Mouse (Mus musculus): ENCODE data around the gene Epha4. TPM values are rescaled to one million over a fixed set of nuclear protein-coding genes. Genes with fewer than 3 reads are reported as not detected.

Epha4 gene
- total and polyA plus RNA-seq, 3 experiments: 3.9 to 26.0 (median 13.0) TPM

DNA sequence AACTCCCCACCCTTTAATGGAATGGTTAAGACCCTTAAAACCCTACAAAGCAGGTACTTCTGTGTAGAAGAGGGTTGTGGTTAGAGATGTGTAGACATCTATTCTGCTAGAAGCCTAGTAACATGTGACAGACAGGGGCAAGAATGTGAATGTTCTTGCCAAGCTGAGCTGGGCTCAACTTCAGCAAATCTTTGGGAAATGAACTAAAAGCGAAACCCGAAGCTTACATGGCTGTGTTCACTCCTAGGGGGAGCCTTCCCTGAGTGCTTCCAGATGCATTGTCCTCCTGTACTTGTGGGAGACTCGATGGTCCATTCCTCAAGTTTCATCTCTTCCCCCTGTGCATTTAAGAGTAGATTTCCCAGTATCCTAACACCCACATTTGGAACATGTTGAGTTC, 150.3 kb downstream of the Epha4 start:
- H3K27ac ChIP-seq (ENCODE audit: insufficient read depth, low read depth): peak overlapping the region; percentile 19; the same call in 1 of the 2 replicates
- H3K9ac ChIP-seq (ENCODE audit: insufficient read depth, low read depth): no peak overlapping the region
- dilution Hi-C loops (cut with MboI; ENCODE audit: extremely low pct_ligation_motif_present, extremely low pct_unique_long_range_greater_than_20kb, low sequenced_read_pairs): no loop called here
- peak overlapping the region; percentile 51 for H3K4me2 ChIP-seq (ENCODE audit: insufficient read depth, low read depth, poor library complexity, severe bottlenecking)
- in situ Hi-C loops (cut with MboI; ENCODE audit: low pct_ligation_motif_present, low pct_unique_long_range_greater_than_20kb, low sequenced_read_pairs): no loop called here
- H3K36me3 ChIP-seq (replicated peaks in 1 of 2; ENCODE audit: control insufficient read depth in 1 of 2, insufficient read depth in 1 of 2, low read length in 1 of 2): peaks cover 5% of the 10 kb centered on the region in 2 experiments
- peaks cover 7 to 42% of the 10 kb centered on the region in 2 experiments for H3K4me1 ChIP-seq (ENCODE audit: control insufficient read depth in 1 of 2, insufficient read depth in 2 of 2)
- no peaks in the 10 kb centered on the region for H3K79me2 ChIP-seq (replicated peaks; ENCODE audit: control insufficient read depth, extremely low read depth, insufficient read depth, poor library complexity, severe bottlenecking)
- TF ChIP-seq POLR2AphosphoS2 (IDR thresholded peaks at IDR 0.05; ENCODE audit: low read depth, low read length): no peak
- TF ChIP-seq MAX (IDR thresholded peaks at IDR 0.05; ENCODE audit: low read length): no peak
- no peak for TF ChIP-seq RAD21 (IDR thresholded peaks at IDR 0.05; ENCODE audit: low read depth, low read length)
- no peak for TF ChIP-seq IRF4 (IDR thresholded peaks at IDR 0.05; ENCODE audit: low read depth, low read length)
- TF ChIP-seq JUN (IDR thresholded peaks at IDR 0.05; ENCODE audit: insufficient read depth, low read depth, low read length): no peak
- peaks cover 3% of the 10 kb centered on the region for H3K9me3 ChIP-seq (replicated peaks; ENCODE audit: low read length)
- no peaks in the 10 kb centered on the region for H3K27me3 ChIP-seq (replicated peaks)
- no peak for DNase-seq (ENCODE audit: extremely low read depth)
- H3K4me3 ChIP-seq (replicated peaks in 1 of 3; ENCODE audit: low read depth in 2 of 3, low read length in 2 of 3, poor library complexity in 1 of 3): peak overlapping the region in 1 of 3 experiments; percentile 7

DNA sequence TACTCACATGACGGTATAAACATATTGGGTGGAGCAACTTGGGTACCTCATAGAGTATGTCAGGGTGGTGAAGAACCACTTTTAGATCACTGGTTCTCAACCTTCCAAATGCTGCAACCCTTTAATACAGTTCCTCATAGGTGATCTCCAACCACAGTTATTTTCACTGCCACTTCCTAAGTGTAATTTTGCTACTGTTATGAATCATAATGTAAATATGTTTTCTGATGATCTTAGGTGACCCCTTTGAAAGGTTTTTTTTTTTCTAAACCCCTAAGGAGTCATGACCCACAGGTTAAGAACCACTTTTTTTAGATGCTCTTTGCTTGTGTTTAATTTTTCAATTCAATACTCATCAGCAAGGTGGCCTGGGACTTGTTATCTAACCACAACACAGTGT, 151.0 kb downstream of the Epha4 start:
- TF ChIP-seq TCF12 (IDR thresholded peaks at IDR 0.05; ENCODE audit: low read depth, low read length): no peak
- peak; percentile 23; the same call in 1 of the 2 replicates for TF ChIP-seq ETS1 (conservative IDR thresholded peaks at IDR 0.05; ENCODE audit: low read depth, low read length)
- no peak for TF ChIP-seq USF1 (IDR thresholded peaks at IDR 0.05; ENCODE audit: low read depth, low read length)
- no peak for TF ChIP-seq PAX5 (IDR thresholded peaks at IDR 0.05; ENCODE audit: low read length)
- peak; percentile 53; the same call in 1 of the 2 replicates for TF ChIP-seq IRF4 (IDR thresholded peaks at IDR 0.05; ENCODE audit: low read depth, low read length)
- no peak for TF ChIP-seq SMC3 (IDR thresholded peaks at IDR 0.05; ENCODE audit: low read depth, low read length)
- no peak for TF ChIP-seq ELF1 (IDR thresholded peaks at IDR 0.05; ENCODE audit: low read depth, low read length)
- TF ChIP-seq MAFK (IDR thresholded peaks at IDR 0.05; ENCODE audit: insufficient replicate concordance, low read length): 0 out of 2 replicates have a peak, but pooled peaks have one; percentile 32
- TF ChIP-seq JUN (IDR thresholded peaks at IDR 0.05; ENCODE audit: insufficient read depth, low read depth, low read length): 0 out of 2 replicates have a peak, but pooled peaks have one; percentile 15
- TF ChIP-seq JUND (conservative IDR thresholded peaks at IDR 0.05; ENCODE audit: low read depth, low read length): peak; percentile 38; the same call in 1 of the 2 replicates
- TF ChIP-seq POLR2AphosphoS2 (IDR thresholded peaks at IDR 0.05; ENCODE audit: low read depth, low read length): no peak
- no peak for TF ChIP-seq ZC3H11A (IDR thresholded peaks at IDR 0.05; ENCODE audit: low read depth, low read length)
- TF ChIP-seq EP300 (IDR thresholded peaks at IDR 0.05; ENCODE audit: low read length): peak; percentile 65
- TF ChIP-seq MAX (IDR thresholded peaks at IDR 0.05; ENCODE audit: low read length): 0 out of 2 replicates have a peak, but pooled peaks have one; percentile 14
- TF ChIP-seq MAZ (IDR thresholded peaks at IDR 0.05; ENCODE audit: low read depth, low read length): no peak
- TF ChIP-seq ZNF384 (IDR thresholded peaks at IDR 0.05; ENCODE audit: low read depth, low read length): peak; percentile 81
- peak; percentile 38; the same call in 1 of the 2 replicates for TF ChIP-seq MEF2A (IDR thresholded peaks at IDR 0.05; ENCODE audit: borderline replicate concordance, low read depth, low read length)
- no peak for TF ChIP-seq RAD21 (IDR thresholded peaks at IDR 0.05; ENCODE audit: low read depth, low read length)
- TF ChIP-seq GABPA (IDR thresholded peaks at IDR 0.05; ENCODE audit: insufficient replicate concordance, low read depth, low read length): no peak
- TF ChIP-seq BHLHE40 (IDR thresholded peaks at IDR 0.05; ENCODE audit: low read depth, low read length): peak; percentile 31; the same call in 1 of the 2 replicates
- no peak for TF ChIP-seq RCOR1 (conservative IDR thresholded peaks at IDR 0.05; ENCODE audit: low read depth, low read length)
- TF ChIP-seq HCFC1 (IDR thresholded peaks at IDR 0.05; ENCODE audit: low read depth, low read length): no peak
- no peak for TF ChIP-seq USF2 (conservative IDR thresholded peaks at IDR 0.05; ENCODE audit: low read depth, low read length)
- H3K79me2 ChIP-seq (replicated peaks; ENCODE audit: control insufficient read depth, extremely low read depth, insufficient read depth, poor library complexity, severe bottlenecking): no peaks in the 10 kb centered on the region

More for the DNA sequence above, 151.0 kb downstream of the Epha4 start:
- in situ Hi-C loops (cut with MboI; ENCODE audit: low pct_ligation_motif_present, low pct_unique_long_range_greater_than_20kb, low sequenced_read_pairs): no loop called here
- Histone ChIP-seq H3K9ac (ENCODE audit: insufficient read depth, low read depth) (no peak overlapping the region), H3K9me3 (replicated peaks; ENCODE audit: low read length) (peaks cover 3% of the 10 kb centered on the region), H3K4me1 (ENCODE audit: control insufficient read depth in 1 of 2, insufficient read depth in 2 of 2) (peaks cover 7 to 36% of the 10 kb centered on the region in 2 experiments), H3K27ac (ENCODE audit: insufficient read depth, low read depth) (no peak overlapping the region), H3K4me2 (ENCODE audit: insufficient read depth, low read depth, poor library complexity, severe bottlenecking) (peak overlapping the region; percentile 29), H3K27me3 (replicated peaks) (no peaks in the 10 kb centered on the region), H3K4me3 (replicated peaks in 1 of 3; ENCODE audit: low read depth in 2 of 3, low read length in 2 of 3, poor library complexity in 1 of 3) (no peak overlapping the region), H3K36me3 (replicated peaks in 1 of 2; ENCODE audit: control insufficient read depth in 1 of 2, insufficient read depth in 1 of 2, low read length in 1 of 2) (no peaks in the 10 kb centered on the region)
- dilution Hi-C loops (cut with MboI; ENCODE audit: extremely low pct_ligation_motif_present, extremely low pct_unique_long_range_greater_than_20kb, low sequenced_read_pairs): no loop called here
- no peak for DNase-seq (ENCODE audit: extremely low read depth)
